Mouse (Mus musculus): ENCODE measurements around the gene Tbc1d32.

DNA sequence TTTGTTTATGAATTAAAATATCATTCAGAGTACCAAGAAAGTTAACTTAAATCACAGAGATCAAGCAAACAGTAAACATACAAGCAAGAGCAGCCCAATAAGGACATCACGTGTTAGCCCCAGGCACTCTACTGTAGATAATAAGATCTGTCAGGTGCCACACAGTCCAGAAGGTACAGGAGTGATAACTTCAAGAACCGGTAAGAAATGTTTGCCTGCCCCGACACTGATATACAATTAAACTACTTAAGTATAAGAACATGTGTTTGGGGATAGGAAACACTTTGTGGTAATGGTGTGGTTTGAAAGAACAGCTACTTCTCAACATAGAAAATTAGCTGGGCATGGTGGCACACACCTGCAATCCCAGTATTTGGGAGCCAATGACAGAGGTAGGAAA is 71.5 kb downstream of the Tbc1d32 start:
- TF ChIP-seq CTCF (IDR thresholded peaks at IDR 0.05; ENCODE audit: insufficient read depth, low read depth, low read length) (no peak), POLR2A (IDR thresholded peaks at IDR 0.05; ENCODE audit: insufficient read depth, low read depth, low read length) (no peak)

Measured in olfactory bulb, adult 2 months (tissue).